In the genomic region with DNA sequence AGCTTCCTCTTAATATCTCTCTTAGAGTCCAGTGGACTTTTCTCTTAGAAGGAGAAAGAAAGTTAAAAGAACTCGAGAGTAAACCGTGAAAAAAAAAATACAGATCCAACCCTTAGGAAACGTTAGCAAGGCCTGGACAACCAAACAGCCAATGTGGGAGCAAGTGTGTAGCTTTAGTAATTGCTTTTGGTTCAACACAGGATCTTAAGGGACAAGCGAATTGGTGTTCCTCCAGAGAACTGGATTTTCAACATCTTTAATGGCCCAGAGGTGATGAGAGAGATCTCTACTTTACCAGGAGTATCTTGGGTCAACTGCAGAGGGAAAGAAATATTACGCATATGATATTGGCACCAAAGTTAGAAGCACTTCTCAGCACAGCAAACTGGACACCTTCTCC, we compare ENCODE assay signal across 8 mouse cellular contexts. TPM values are rescaled to one million over a fixed set of nuclear protein-coding genes. Genes with fewer than 3 reads are reported as not detected.
DNase-seq lines count a peak whose midpoint lies in the region; ATAC-seq and TF ChIP-seq lines count a peak whose summit lies in the region.

No protein-coding gene starts in this region.

- no peak for ATAC-seq in kidney, postnatal 0 days (replicated peaks; ENCODE audit: low FRiP score, low read depth)
- no peak for ATAC-seq in intestine, embryonic 15.5 days
- no peak for ATAC-seq in midbrain, postnatal 0 days (ENCODE audit: low FRiP score)
- ATAC-seq in inflammation-experienced regulatory T-cells, adult 6 months, result no peak
- no peak for ATAC-seq in activated CD4-positive, CD25-positive, alpha-beta regulatory T cell, adult 4 months

- H3K27me3 ChIP-seq in kidney, postnatal 0 days (ENCODE audit: insufficient read depth, low read length), result peaks cover 45% of the 10 kb centered on the region
- H3K27me3 ChIP-seq in forebrain, embryonic 10.5 days (ENCODE audit: poor library complexity, severe bottlenecking), result peaks cover 59% of the 10 kb centered on the region
- H3K27me3 ChIP-seq in intestine, embryonic 15.5 days (replicated peaks), result peaks cover 44% of the 10 kb centered on the region
- H3K27me3 ChIP-seq in midbrain, postnatal 0 days (ENCODE audit: insufficient read depth, low read length), result peaks cover 58% of the 10 kb centered on the region

- H3K4me2 ChIP-seq in kidney, postnatal 0 days (ENCODE audit: low read length), result peak overlapping the region; percentile 99
- H3K4me2 ChIP-seq in intestine, embryonic 15.5 days (replicated peaks), result peak overlapping the region; percentile 99; the same call in 1 of the 2 replicates
- no peak overlapping the region for H3K4me2 ChIP-seq in midbrain, postnatal 0 days (ENCODE audit: low read depth, low read length, poor library complexity, severe bottlenecking)

- TF ChIP-seq CTCF in kidney, postnatal 0 days (IDR thresholded peaks at IDR 0.05; ENCODE audit: low read depth), result no peak
- TF ChIP-seq CTCF in midbrain, postnatal 0 days (IDR thresholded peaks at IDR 0.05), result no peak

- H3K4me3 ChIP-seq in kidney, postnatal 0 days (replicated peaks; ENCODE audit: low read depth, low read length), result peak overlapping the region; percentile 69; the same call in 1 of the 2 replicates
- H3K4me3 ChIP-seq in forebrain, embryonic 10.5 days, result peak overlapping the region; percentile 94
- H3K4me3 ChIP-seq in intestine, embryonic 15.5 days (replicated peaks), result no peak overlapping the region
- peak overlapping the region; percentile 64; the same call in 1 of the 2 replicates for H3K4me3 ChIP-seq in midbrain, postnatal 0 days (ENCODE audit: low read depth, low read length)

- 0 out of 2 replicates have a peak, but pooled peaks cover 6% of the 10 kb centered on the region for H3K4me1 ChIP-seq in kidney, postnatal 0 days (replicated peaks; ENCODE audit: insufficient read depth, low read length)
- H3K4me1 ChIP-seq in forebrain, embryonic 10.5 days, result peaks cover 90% of the 10 kb centered on the region
- H3K4me1 ChIP-seq in intestine, embryonic 15.5 days (replicated peaks), result peaks cover 8% of the 10 kb centered on the region
- H3K4me1 ChIP-seq in midbrain, postnatal 0 days (ENCODE audit: insufficient read depth, low read length), result 0 out of 2 replicates have a peak, but pooled peaks cover 6% of the 10 kb centered on the region

- no peak for DNase-seq in kidney, postnatal 0 days (ENCODE audit: low spot score)
- DNase-seq in kidney, adult 9 months, result no peak
- DNase-seq in forebrain, embryonic 10.5 days (ENCODE audit: extremely low spot score, low spot score), result no peak
- DNase-seq in midbrain, postnatal 0 days (ENCODE audit: low spot score), result no peak
- no peak for DNase-seq in urinary bladder, postnatal 4 days (ENCODE audit: low spot score in 2 of 2)

- no peaks in the 10 kb centered on the region for H3K36me3 ChIP-seq in kidney, postnatal 0 days (ENCODE audit: insufficient read depth, low read length)
- H3K36me3 ChIP-seq in forebrain, embryonic 10.5 days (replicated peaks), result 0 out of 2 replicates have a peak, but pooled peaks cover 4% of the 10 kb centered on the region
- H3K36me3 ChIP-seq in intestine, embryonic 15.5 days, result no peaks in the 10 kb centered on the region
- H3K36me3 ChIP-seq in midbrain, postnatal 0 days (ENCODE audit: insufficient read depth, low read length), result no peaks in the 10 kb centered on the region

- H3K9ac ChIP-seq in kidney, postnatal 0 days (ENCODE audit: low read depth, low read length), result no peak overlapping the region
- H3K9ac ChIP-seq in intestine, embryonic 15.5 days, result no peak overlapping the region
- no peak overlapping the region for H3K9ac ChIP-seq in midbrain, postnatal 0 days (replicated peaks; ENCODE audit: low read length, poor library complexity, severe bottlenecking)

- WGBS in kidney, postnatal 0 days, result 49% methylated on average over 5 of the region's 5 CpGs
- 10% methylated on average over 5 of the region's 5 CpGs for WGBS in forebrain, embryonic 10.5 days
- 47% methylated on average over 5 of the region's 5 CpGs for WGBS in intestine, embryonic 15.5 days
- 13% methylated on average over 5 of the region's 5 CpGs for WGBS in midbrain, postnatal 0 days

- H3K27ac ChIP-seq in kidney, postnatal 0 days, result no peak overlapping the region
- H3K27ac ChIP-seq in forebrain, embryonic 10.5 days, result no peak overlapping the region
- H3K27ac ChIP-seq in intestine, embryonic 15.5 days, result no peak overlapping the region
- no peak overlapping the region for H3K27ac ChIP-seq in midbrain, postnatal 0 days (ENCODE audit: low read depth, low read length)

- H3K9me3 ChIP-seq in kidney, postnatal 0 days (replicated peaks; ENCODE audit: low read length), result no peaks in the 10 kb centered on the region
- H3K9me3 ChIP-seq in forebrain, embryonic 10.5 days, result no peaks in the 10 kb centered on the region
- no peaks in the 10 kb centered on the region for H3K9me3 ChIP-seq in intestine, embryonic 15.5 days
- no peaks in the 10 kb centered on the region for H3K9me3 ChIP-seq in midbrain, postnatal 0 days (ENCODE audit: low read length)

RNA-seq across cellular contexts. Expression of gene Nr4a2, which starts 10.4 kb away (rescaled TPM):
- polyA plus RNA-seq in kidney, postnatal 0 days (2015; fragmentation: Nextera tagmentation; extraction: Ambion mirVana), result 1.9 and 2.0 TPM in 2 replicates
- 7.4 and 7.8 TPM in 2 replicates for polyA plus RNA-seq in forebrain, embryonic 10.5 days (2016; fragmentation: Nextera tagmentation; extraction: Ambion mirVana)
- 3.3 and 3.9 TPM in 2 replicates for polyA plus RNA-seq in intestine, embryonic 15.5 days (2015; fragmentation: Nextera tagmentation; extraction: Ambion mirVana)
- 12.6 and 14.6 TPM in 2 replicates for total RNA-seq in midbrain, postnatal 0 days (2014; rRNA removed)
- polyA plus RNA-seq in midbrain, postnatal 0 days (2015; fragmentation: Nextera tagmentation; extraction: Ambion mirVana), result 15.4 and 19.4 TPM in 2 replicates
- 10 to 100 TPM in 1 of 3 experiments, 1 to 10 TPM in 2; 2.2 to 14.5 (median 3.7) TPM for polyA plus RNA-seq in inflammation-experienced regulatory T-cells, adult 6 months (2017; shearing (Covaris generic))
- 1 to 10 TPM; 1.7 to 3.2 TPM for polyA plus RNA-seq in activated CD4-positive, CD25-positive, alpha-beta regulatory T cell, adult 4 months (2017; shearing (Covaris generic))
